Mouse (Mus musculus): Measurements from ENCODE around the gene March7. TPM values are rescaled to one million over a fixed set of nuclear protein-coding genes. Genes with fewer than 3 reads are reported as not detected.

March7 gene
- polyA plus RNA-seq, 1 experiment from 2014 or later, result 46.8 TPM

GRCm38 (mm10) chr2:60285107-60285617 is 75.5 kb downstream of the March7 start:
- DNase-seq (ENCODE audit: low spot score) (no peak), ATAC-seq (no peak)
- H3K4me3 ChIP-seq (ENCODE audit: low read depth, low read length), result no peak overlapping the region
- H3K9me3 ChIP-seq (ENCODE audit: low read length), result no peaks in the 10 kb centered on the region
- no peak for TF ChIP-seq EP300 (IDR thresholded peaks at IDR 0.05)
- TF ChIP-seq CTCF (IDR thresholded peaks at IDR 0.05), result no peak
- no peaks in the 10 kb centered on the region for H3K4me1 ChIP-seq (ENCODE audit: insufficient read depth, low read depth, low read length)
- no peak overlapping the region for H3K9ac ChIP-seq (replicated peaks; ENCODE audit: low read depth)
- WGBS, result 89% methylated on average over 8 of the region's 8 CpGs
- no peaks in the 10 kb centered on the region for H3K36me3 ChIP-seq (ENCODE audit: insufficient read depth, low read length)
- H3K27me3 ChIP-seq (replicated peaks; ENCODE audit: insufficient read depth, low read length), result no peaks in the 10 kb centered on the region
- no peak overlapping the region for H3K27ac ChIP-seq (ENCODE audit: low read length)
- no peak overlapping the region for H3K4me2 ChIP-seq (replicated peaks; ENCODE audit: low read depth, low read length)

- H3K4me3 ChIP-seq (ENCODE audit: low read depth, low read length), result no peak overlapping the region
- no peak overlapping the region for H3K9ac ChIP-seq (replicated peaks; ENCODE audit: low read depth)
- WGBS, result 77% methylated on average over 4 of the region's 4 CpGs
- no peak overlapping the region for H3K4me2 ChIP-seq (replicated peaks; ENCODE audit: low read depth, low read length)
- H3K9me3 ChIP-seq (ENCODE audit: low read length), result no peaks in the 10 kb centered on the region
- no peaks in the 10 kb centered on the region for H3K27me3 ChIP-seq (replicated peaks; ENCODE audit: insufficient read depth, low read length)
- DNase-seq (ENCODE audit: low spot score), result peak; percentile 40
- TF ChIP-seq CTCF (IDR thresholded peaks at IDR 0.05), result no peak
- TF ChIP-seq EP300 (IDR thresholded peaks at IDR 0.05), result no peak
- H3K36me3 ChIP-seq (ENCODE audit: insufficient read depth, low read length), result no peaks in the 10 kb centered on the region
- H3K27ac ChIP-seq (ENCODE audit: low read length), result no peak overlapping the region
- no peaks in the 10 kb centered on the region for H3K4me1 ChIP-seq (ENCODE audit: insufficient read depth, low read depth, low read length)
- ATAC-seq, result no peak
Observed at GRCm38 (mm10) chr2:60288606-60289005, 78.9 kb downstream of the March7 start.

GRCm38 (mm10) chr2:60289451-60289850 is 79.8 kb downstream of the March7 start:
- DNase-seq (ENCODE audit: low spot score), result peak; percentile 63
- no peaks in the 10 kb centered on the region for H3K27me3 ChIP-seq (replicated peaks; ENCODE audit: insufficient read depth, low read length)
- no peaks in the 10 kb centered on the region for H3K4me1 ChIP-seq (ENCODE audit: insufficient read depth, low read depth, low read length)
- 45% methylated on average over 1 of the region's 1 CpGs for WGBS
- no peaks in the 10 kb centered on the region for H3K9me3 ChIP-seq (ENCODE audit: low read length)
- H3K4me3 ChIP-seq (ENCODE audit: low read depth, low read length), result no peak overlapping the region
- H3K4me2 ChIP-seq (replicated peaks; ENCODE audit: low read depth, low read length), result no peak overlapping the region
- H3K9ac ChIP-seq (replicated peaks; ENCODE audit: low read depth), result no peak overlapping the region
- no peak overlapping the region for H3K27ac ChIP-seq (ENCODE audit: low read length)
- TF ChIP-seq CTCF (IDR thresholded peaks at IDR 0.05) (no peak), EP300 (IDR thresholded peaks at IDR 0.05) (no peak)
- H3K36me3 ChIP-seq (ENCODE audit: insufficient read depth, low read length), result no peaks in the 10 kb centered on the region
- no peak; the same call in 1 of the 2 replicates for ATAC-seq

- Histone ChIP-seq H3K36me3 (ENCODE audit: insufficient read depth, low read length) (no peaks in the 10 kb centered on the region), H3K27me3 (replicated peaks; ENCODE audit: insufficient read depth, low read length) (no peaks in the 10 kb centered on the region), H3K4me3 (ENCODE audit: low read depth, low read length) (no peak overlapping the region), H3K27ac (ENCODE audit: low read length) (no peak overlapping the region), H3K9me3 (ENCODE audit: low read length) (no peaks in the 10 kb centered on the region), H3K9ac (replicated peaks; ENCODE audit: low read depth) (no peak overlapping the region), H3K4me1 (ENCODE audit: insufficient read depth, low read depth, low read length) (no peaks in the 10 kb centered on the region), H3K4me2 (replicated peaks; ENCODE audit: low read depth, low read length) (no peak overlapping the region)
- ATAC-seq (no peak), DNase-seq (ENCODE audit: low spot score) (no peak)
- TF ChIP-seq CTCF (IDR thresholded peaks at IDR 0.05), result no peak
- TF ChIP-seq EP300 (IDR thresholded peaks at IDR 0.05), result no peak
- WGBS, result 84% methylated on average over 4 of the region's 4 CpGs
Observed at GRCm38 (mm10) chr2:60291381-60291780, 81.7 kb downstream of the March7 start.

- H3K27ac ChIP-seq (ENCODE audit: low read length), result no peak overlapping the region
- ATAC-seq (0 out of 2 replicates have a peak, but pooled peaks have one; percentile 12), DNase-seq (ENCODE audit: low spot score) (peak; percentile 22)
- H3K4me1 ChIP-seq (ENCODE audit: insufficient read depth, low read depth, low read length), result no peaks in the 10 kb centered on the region
- WGBS, result 79% methylated on average over 3 of the region's 3 CpGs
- TF ChIP-seq EP300 (IDR thresholded peaks at IDR 0.05) (no peak), CTCF (IDR thresholded peaks at IDR 0.05) (no peak)
- H3K36me3 ChIP-seq (ENCODE audit: insufficient read depth, low read length), result no peaks in the 10 kb centered on the region
- H3K27me3 ChIP-seq (replicated peaks; ENCODE audit: insufficient read depth, low read length), result no peaks in the 10 kb centered on the region
- no peaks in the 10 kb centered on the region for H3K9me3 ChIP-seq (ENCODE audit: low read length)
- no peak overlapping the region for H3K4me3 ChIP-seq (ENCODE audit: low read depth, low read length)
- no peak overlapping the region for H3K9ac ChIP-seq (replicated peaks; ENCODE audit: low read depth)
- no peak overlapping the region for H3K4me2 ChIP-seq (replicated peaks; ENCODE audit: low read depth, low read length)
Observed at GRCm38 (mm10) chr2:60298266-60298665, 88.6 kb downstream of the March7 start.

- H3K4me3 ChIP-seq (ENCODE audit: low read depth, low read length), result no peak overlapping the region
- no peak overlapping the region for H3K9ac ChIP-seq (replicated peaks; ENCODE audit: low read depth)
- TF ChIP-seq CTCF (IDR thresholded peaks at IDR 0.05) (no peak), EP300 (IDR thresholded peaks at IDR 0.05) (no peak)
- H3K4me1 ChIP-seq (ENCODE audit: insufficient read depth, low read depth, low read length), result no peaks in the 10 kb centered on the region
- no peaks in the 10 kb centered on the region for H3K27me3 ChIP-seq (replicated peaks; ENCODE audit: insufficient read depth, low read length)
- H3K4me2 ChIP-seq (replicated peaks; ENCODE audit: low read depth, low read length), result no peak overlapping the region
- no peaks in the 10 kb centered on the region for H3K36me3 ChIP-seq (ENCODE audit: insufficient read depth, low read length)
- 90% methylated on average over 2 of the region's 2 CpGs for WGBS
- no peaks in the 10 kb centered on the region for H3K9me3 ChIP-seq (ENCODE audit: low read length)
- ATAC-seq, result no peak
- no peak overlapping the region for H3K27ac ChIP-seq (ENCODE audit: low read length)
- DNase-seq (ENCODE audit: low spot score), result no peak
Observed at GRCm38 (mm10) chr2:60299323-60299722, 89.6 kb downstream of the March7 start.

Other genes starting within 250 kb of the March7 start
- 63.0 and 64.9 TPM in 2 replicates for gene Baz2b, start within 50 bp of the March7 start, polyA plus RNA-seq (2015; fragmentation: Nextera tagmentation; extraction: Ambion mirVana)
- gene Cd302, start 74.6 kb downstream of the March7 start, polyA plus RNA-seq (2015; fragmentation: Nextera tagmentation; extraction: Ambion mirVana), result 74.9 and 87.1 TPM in 2 replicates
- 1.7 and 2.2 TPM in 2 replicates for gene Ly75, start 173.4 kb downstream of the March7 start, polyA plus RNA-seq (2015; fragmentation: Nextera tagmentation; extraction: Ambion mirVana)